Mouse (Mus musculus): ENCODE measurements around the gene Raly.

DNA sequence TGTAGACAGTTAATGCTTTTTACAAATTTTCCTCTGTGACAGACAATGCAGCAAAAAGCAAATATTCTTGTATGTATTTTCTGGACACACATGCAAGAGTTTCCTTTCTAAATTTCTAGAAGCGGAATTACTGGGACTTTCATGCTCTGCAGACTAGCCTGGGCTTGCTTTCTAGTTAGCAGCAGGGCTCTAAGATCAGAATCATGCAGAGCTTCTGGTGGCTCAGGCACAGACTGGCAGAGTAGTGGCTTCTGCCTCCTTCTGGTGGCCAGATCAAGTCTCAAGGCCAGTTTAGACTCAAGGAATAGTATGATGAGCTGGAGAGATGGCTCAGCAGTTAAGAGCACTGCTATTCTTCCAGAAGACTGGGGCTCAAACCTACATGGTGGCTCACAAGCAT, 32.4 kb upstream of the Raly start:
- TF ChIP-seq CTCF (IDR thresholded peaks at IDR 0.05; ENCODE audit: borderline replicate concordance, insufficient read depth, low read depth, low read length) (no peak), POLR2A (IDR thresholded peaks at IDR 0.05; ENCODE audit: borderline replicate concordance, insufficient read depth, low read length) (no peak)
